Mouse (Mus musculus) skeletal muscle tissue, postnatal 0 days (tissue): Measurements from ENCODE around the gene Armh1. TPM values are rescaled to one million over a fixed set of nuclear protein-coding genes. Genes with fewer than 3 reads are reported as not detected.

Experiments
- polyA plus RNA-seq: library from polyadenylated mRNA; unstranded; fragments of >200 nt; fragmentation: Nextera tagmentation; extraction: Ambion mirVana; gene quantifications from 2 replicates; pipeline ENCODE4 v1.2.1, GENCODE M21; 2015

Gene Armh1
- polyA plus RNA-seq: 0.12 and 0.18 TPM in 2 replicates

GRCm38 (mm10) chr4:117251801-117252316 lies at the start of gene Armh1, which contains the start of gene Tmem53:
Gene Armh1 (minus strand): TSS chr4:117252125.
Gene Tmem53 (plus strand): TSS chr4:117251951.

DNA sequence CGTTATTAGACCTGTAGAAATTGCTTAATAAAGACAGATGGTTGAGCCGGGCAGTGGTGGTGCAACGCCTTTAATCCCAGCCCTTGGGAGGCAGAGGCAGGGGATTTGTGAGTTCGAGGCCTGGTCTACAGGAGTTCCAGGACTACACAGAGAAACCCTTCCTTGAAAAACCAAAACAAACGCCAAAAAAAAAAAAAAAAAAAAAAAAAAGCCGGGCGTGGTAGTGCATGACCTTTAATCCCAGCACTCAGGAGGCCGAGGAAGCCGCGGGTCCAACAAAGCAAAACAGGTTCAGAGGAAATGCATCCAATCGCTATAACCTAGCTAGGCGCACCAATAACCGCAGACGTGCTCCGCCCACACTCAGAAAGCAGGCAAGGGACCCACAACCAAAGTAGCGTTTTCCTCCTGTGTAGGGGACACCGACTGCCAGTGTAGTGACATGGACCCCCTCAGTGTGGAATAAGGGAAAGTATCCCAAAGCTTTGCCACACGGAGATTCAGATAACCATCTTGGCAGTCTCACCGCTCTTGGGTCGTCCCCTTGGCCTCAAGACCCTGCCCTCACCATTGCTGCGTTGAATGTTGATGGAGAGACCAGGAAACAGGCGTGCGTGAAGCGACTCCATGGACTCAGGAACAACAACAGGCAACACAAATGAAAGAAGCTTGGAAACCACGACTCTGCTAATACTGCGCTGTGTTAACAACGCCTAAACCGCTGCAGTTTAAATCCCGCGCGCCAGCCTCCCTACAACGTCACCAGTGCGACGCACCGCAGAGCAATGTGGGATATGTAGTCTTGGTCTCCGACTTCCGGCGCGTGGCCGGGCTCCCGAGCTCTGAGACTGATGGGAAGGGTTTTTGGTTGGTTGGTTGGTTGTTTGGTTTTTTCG lies 69.8 kb downstream of the Armh1 start, which contains the start of gene Kif2c:
Gene Kif2c, minus strand, starts transcription at position 777 of the 896 bp plus-strand sequence.

Other genes with a start within 250 kb of the Armh1 start
- gene Eif2b3, start 232.7 kb downstream of the Armh1 start, polyA plus RNA-seq: 31.1 and 33.3 TPM in 2 replicates
- gene Ptch2, start 156.1 kb downstream of the Armh1 start, polyA plus RNA-seq: 4.4 and 5.2 TPM in 2 replicates
- 2.8 and 4.8 TPM in 2 replicates for gene Btbd19, start 126.4 kb downstream of the Armh1 start, polyA plus RNA-seq
- gene Tctex1d4, start 125.3 kb downstream of the Armh1 start, polyA plus RNA-seq: 0.22 TPM in 1 of 2 replicates, not detected in the other
- gene Plk3, start 118.2 kb downstream of the Armh1 start, polyA plus RNA-seq: 1.4 and 2.5 TPM in 2 replicates
- gene Rps8, start 95.9 kb downstream of the Armh1 start, polyA plus RNA-seq: 600 and 626 TPM in 2 replicates
- gene Kif2c, start 69.5 kb downstream of the Armh1 start, polyA plus RNA-seq: 8.3 and 10.5 TPM in 2 replicates
- 25.5 and 32.8 TPM in 2 replicates for gene Tmem53, start 174 bp downstream of the Armh1 start, polyA plus RNA-seq
- gene Rnf220, start 244.9 kb upstream of the Armh1 start, polyA plus RNA-seq: 43.6 and 48.4 TPM in 2 replicates